In genomic region chr10:94638599-94638998, GRCm38 (mm10) we compare ENCODE assay signal across 19 mouse cellular contexts. TPM values are rescaled to one million over a fixed set of nuclear protein-coding genes. Genes with fewer than 3 reads are reported as not detected.
DNase-seq lines count a peak whose midpoint lies in the region; ATAC-seq and TF ChIP-seq lines count a peak whose summit lies in the region.
"Had no signal": no experiment of that assay in that cellular context is flagged by ENCODE, and none has a peak within 500 bp of the region (broad histone marks: within the 10 kb centered on the region; RNA-seq: fewer than 3 reads in every experiment).

No protein-coding gene starts in this region.

- peak overlapping the region; percentile 44 for H3K27ac ChIP-seq in bone marrow macrophage, adult 2 months (ENCODE audit: insufficient read depth, low read depth, low read length)
- H3K27ac ChIP-seq in forebrain, embryonic 10.5 days: no peak overlapping the region
- H3K27ac ChIP-seq: embryonic facial prominence, embryonic 10.5 days; embryonic facial prominence, embryonic 12.5 days; forebrain, embryonic 12.5 days had no signal

- 89% methylated on average over 5 of the region's 5 CpGs for WGBS in forebrain, embryonic 10.5 days

- H3K27me3 ChIP-seq in forebrain, embryonic 10.5 days (ENCODE audit: poor library complexity, severe bottlenecking): no peaks in the 10 kb centered on the region
- H3K27me3 ChIP-seq: embryonic facial prominence, embryonic 12.5 days; forebrain, embryonic 12.5 days had no signal

- no peaks in the 10 kb centered on the region for H3K36me3 ChIP-seq in forebrain, embryonic 10.5 days (replicated peaks)
- H3K36me3 ChIP-seq: embryonic facial prominence, embryonic 10.5 days; embryonic facial prominence, embryonic 12.5 days; forebrain, embryonic 12.5 days had no signal

- intact Hi-C loops in left cerebral cortex, postnatal 14 days (cut with DNase I): no loop called here

- no peak overlapping the region for H3K4me3 ChIP-seq in bone marrow macrophage, adult 2 months (ENCODE audit: insufficient read depth, low read length)
- no peak overlapping the region for H3K4me3 ChIP-seq in forebrain, embryonic 10.5 days
- H3K4me3 ChIP-seq: embryonic facial prominence, embryonic 10.5 days; embryonic facial prominence, embryonic 12.5 days; forebrain, embryonic 12.5 days had no signal

- ATAC-seq in granulocyte monocyte progenitor cell, adult 5-6 weeks (replicated peaks; ENCODE audit: poor library complexity, severe bottlenecking): peak; percentile 58
- peak; percentile 53 for ATAC-seq in megakaryocyte, adult 5-6 weeks (ENCODE audit: poor library complexity, severe bottlenecking)
- ATAC-seq in inflammation-experienced regulatory T-cells, adult 6 months: no peak
- ATAC-seq: forebrain, embryonic 14.5 days; forebrain, embryonic 16.5 days had no signal

- H3K9me3 ChIP-seq in forebrain, embryonic 10.5 days: no peaks in the 10 kb centered on the region
- H3K9me3 ChIP-seq: embryonic facial prominence, embryonic 10.5 days; embryonic facial prominence, embryonic 12.5 days; forebrain, embryonic 12.5 days had no signal

- no peak for DNase-seq in left cerebral cortex, postnatal 14 days (ENCODE audit: low spot score in 2 of 2)
- DNase-seq in forebrain, embryonic 10.5 days (ENCODE audit: extremely low spot score, low spot score): no peak
- DNase-seq: adrenal gland, adult 2 months; adrenal gland, postnatal 10 days; adrenal gland, postnatal 25 days; cerebellum, adult 11-12 months; cerebellum, adult 2 months; cerebellum, adult 9-10 months; cerebellum, postnatal 10 days; cerebellum, postnatal 25 days had no signal

- no peak for TF ChIP-seq POLR2A in bone marrow macrophage, adult 2 months (IDR thresholded peaks at IDR 0.05; ENCODE audit: borderline replicate concordance, low read depth, low read length)

- no peak for TF ChIP-seq CTCF in bone marrow macrophage, adult 2 months (IDR thresholded peaks at IDR 0.05; ENCODE audit: low read depth, low read length)

- peaks cover 29% of the 10 kb centered on the region for H3K4me1 ChIP-seq in bone marrow macrophage, adult 2 months (ENCODE audit: control insufficient read depth, insufficient read depth, low read length)
- H3K4me1 ChIP-seq in forebrain, embryonic 10.5 days: no peaks in the 10 kb centered on the region
- H3K4me1 ChIP-seq: embryonic facial prominence, embryonic 10.5 days; embryonic facial prominence, embryonic 12.5 days; forebrain, embryonic 12.5 days had no signal

RNA-seq across cellular contexts. Expression of gene Cep83, which starts 49.9 kb away (rescaled TPM):
- 26.4 and 29.6 TPM in 2 replicates for polyA plus RNA-seq in bone marrow macrophage, adult 2 months (2012; ENCODE audit: insufficient read depth, insufficient read length, missing spikeins)
- 56.5 and 57.9 TPM in 2 replicates for total RNA-seq in granulocyte monocyte progenitor cell, adult 5-6 weeks (2014; fragmentation: Nextera tagmentation)
- 81.0 and 89.1 TPM in 2 replicates for total RNA-seq in granulocyte monocyte progenitor cell, adult 5-6 weeks (2017)
- 45.5 and 46.0 TPM in 2 replicates for total RNA-seq in megakaryocyte, adult 5-6 weeks (2015)
- 52.5 and 62.5 TPM in 2 replicates for total RNA-seq in megakaryocyte, adult 5-6 weeks (2017)
- polyA plus RNA-seq in inflammation-experienced regulatory T-cells, adult 6 months (2017; shearing (Covaris generic)): 10 to 100 TPM; 16.1 to 24.7 (median 22.1) TPM
- total RNA-seq in left cerebral cortex, postnatal 14 days (2021): 10 to 100 TPM; 38.1 to 39.4 TPM
- 18.5 and 19.1 TPM in 2 replicates for polyA plus RNA-seq in forebrain, embryonic 10.5 days (2016; fragmentation: Nextera tagmentation; extraction: Ambion mirVana)
